Mouse (Mus musculus): ENCODE results near the gene Tor1a. TPM values are rescaled to one million over a fixed set of nuclear protein-coding genes. Genes with fewer than 3 reads are reported as not detected.

Gene Tor1a
- total and polyA plus RNA-seq, 2 experiments from 2014 or later: 62.4 to 83.2 TPM

DNA sequence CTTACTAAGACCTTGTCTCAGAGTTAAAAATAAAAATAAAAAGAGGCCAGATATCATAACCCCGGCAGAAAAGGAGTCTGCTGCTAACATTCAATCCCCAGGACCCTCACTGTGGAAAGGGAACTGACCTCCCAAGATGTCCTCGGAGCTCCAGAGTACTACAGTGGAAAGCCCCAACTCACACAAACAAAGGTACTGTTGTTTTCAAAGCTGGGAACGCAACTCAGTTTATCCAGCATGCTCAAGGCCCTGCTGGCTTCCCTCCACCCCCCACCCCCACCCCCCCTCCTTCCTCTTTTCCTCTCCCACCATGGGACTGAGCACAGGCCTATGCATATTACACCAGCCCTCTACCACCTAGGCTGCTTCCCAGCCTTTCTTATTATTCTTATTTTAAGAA, 52.9 kb downstream of the Tor1a start:
- ATAC-seq (peak; percentile 78; the same call in 1 of the 2 replicates), DNase-seq (ENCODE audit: low spot score) (no peak)
- Histone ChIP-seq H3K27ac (peak overlapping the region; percentile 41; the same call in 1 of the 2 replicates), H3K36me3 (ENCODE audit: insufficient read depth, low read length) (no peaks in the 10 kb centered on the region), H3K4me3 (ENCODE audit: low read length) (no peak overlapping the region), H3K27me3 (ENCODE audit: insufficient read depth, low read length) (no peaks in the 10 kb centered on the region), H3K9me3 (ENCODE audit: low read length) (no peaks in the 10 kb centered on the region), H3K4me1 (ENCODE audit: insufficient read depth, low read length) (no peaks in the 10 kb centered on the region), H3K4me2 (ENCODE audit: low read depth, low read length) (no peak overlapping the region), H3K9ac (replicated peaks; ENCODE audit: low read length) (no peak overlapping the region)
- TF ChIP-seq CTCF (IDR thresholded peaks at IDR 0.05; ENCODE audit: low read depth): no peak
- WGBS: 35% methylated on average over 3 of the region's 3 CpGs

DNA sequence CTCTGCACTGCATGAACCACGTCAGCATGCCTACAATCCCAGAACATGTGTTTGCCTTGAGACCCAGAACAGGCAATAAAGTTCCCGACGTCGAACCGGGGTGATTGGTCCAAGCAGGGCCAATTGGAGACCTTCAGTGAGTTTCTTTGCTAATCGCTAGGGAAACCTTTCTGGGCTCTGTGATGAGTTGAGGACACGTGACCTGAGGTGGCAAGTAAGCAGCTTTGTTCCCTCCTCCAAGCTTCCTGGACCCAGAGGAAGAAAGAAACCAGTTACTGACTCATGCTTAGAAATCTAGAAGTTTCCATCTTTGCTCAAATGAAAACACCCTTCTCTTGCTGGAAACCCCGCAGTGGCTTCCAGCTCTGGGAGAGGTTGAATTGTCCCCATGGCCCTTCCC, 54.7 kb downstream of the Tor1a start:
- no peaks in the 10 kb centered on the region for H3K36me3 ChIP-seq (ENCODE audit: insufficient read depth, low read length)
- H3K4me1 ChIP-seq (ENCODE audit: insufficient read depth, low read length): no peaks in the 10 kb centered on the region

GRCm38 (mm10) chr2:30912291-30912773, 55.4 kb downstream of the Tor1a start:
- ATAC-seq: no peak
- no peak overlapping the region for H3K9ac ChIP-seq (replicated peaks; ENCODE audit: low read length)
- no peak overlapping the region for H3K27ac ChIP-seq
- H3K36me3 ChIP-seq (ENCODE audit: insufficient read depth, low read length): no peaks in the 10 kb centered on the region
- no peaks in the 10 kb centered on the region for H3K9me3 ChIP-seq (ENCODE audit: low read length)
- TF ChIP-seq CTCF (IDR thresholded peaks at IDR 0.05; ENCODE audit: low read depth): no peak
- 36% methylated on average over 4 of the region's 4 CpGs for WGBS
- H3K4me3 ChIP-seq (ENCODE audit: low read length): no peak overlapping the region
- H3K4me1 ChIP-seq (ENCODE audit: insufficient read depth, low read length): no peaks in the 10 kb centered on the region
- no peak overlapping the region for H3K4me2 ChIP-seq (ENCODE audit: low read depth, low read length)
- no peaks in the 10 kb centered on the region for H3K27me3 ChIP-seq (ENCODE audit: insufficient read depth, low read length)
- DNase-seq (ENCODE audit: low spot score): no peak

More for the DNA sequence above, 54.7 kb downstream of the Tor1a start:
- no peak for ATAC-seq
- no peak for TF ChIP-seq CTCF (IDR thresholded peaks at IDR 0.05; ENCODE audit: low read depth)
- Histone ChIP-seq H3K9me3 (ENCODE audit: low read length) (no peaks in the 10 kb centered on the region), H3K4me2 (ENCODE audit: low read depth, low read length) (no peak overlapping the region), H3K27me3 (ENCODE audit: insufficient read depth, low read length) (no peaks in the 10 kb centered on the region), H3K9ac (replicated peaks; ENCODE audit: low read length) (no peak overlapping the region), H3K4me3 (ENCODE audit: low read length) (no peak overlapping the region), H3K27ac (no peak overlapping the region)
- DNase-seq (ENCODE audit: low spot score): no peak
- 88% methylated on average over 8 of the region's 8 CpGs for WGBS

Other genes with a start within 250 kb of the Tor1a start
- 0.75 and 2.4 TPM in 2 replicates for gene 1700001O22Rik, start 164.3 kb downstream of the Tor1a start, total RNA-seq (2014; rRNA removed)
- gene 1700001O22Rik, start 164.3 kb downstream of the Tor1a start, polyA plus RNA-seq (2015; fragmentation: Nextera tagmentation; extraction: Ambion mirVana): 1.8 and 2.6 TPM in 2 replicates
- 79.5 and 96.3 TPM in 2 replicates for gene Ntmt1, start 160.1 kb downstream of the Tor1a start, total RNA-seq (2014; rRNA removed)
- 95.9 and 99.6 TPM in 2 replicates for gene Ntmt1, start 160.1 kb downstream of the Tor1a start, polyA plus RNA-seq (2015; fragmentation: Nextera tagmentation; extraction: Ambion mirVana)
- 49.1 and 53.5 TPM in 2 replicates for gene Asb6, start 137.6 kb downstream of the Tor1a start, total RNA-seq (2014; rRNA removed)
- 36.6 and 37.4 TPM in 2 replicates for gene Asb6, start 137.6 kb downstream of the Tor1a start, polyA plus RNA-seq (2015; fragmentation: Nextera tagmentation; extraction: Ambion mirVana)
- gene Prrx2, start 133.0 kb downstream of the Tor1a start, total RNA-seq (2014; rRNA removed): 6.7 and 7.2 TPM in 2 replicates
- 5.0 and 5.6 TPM in 2 replicates for gene Prrx2, start 133.0 kb downstream of the Tor1a start, polyA plus RNA-seq (2015; fragmentation: Nextera tagmentation; extraction: Ambion mirVana)
- gene Ptges, start 38.1 kb downstream of the Tor1a start, total RNA-seq (2014; rRNA removed): 3.6 and 13.3 TPM in 2 replicates
- gene Ptges, start 38.1 kb downstream of the Tor1a start, polyA plus RNA-seq (2015; fragmentation: Nextera tagmentation; extraction: Ambion mirVana): 8.4 and 9.0 TPM in 2 replicates
- 22.9 and 25.4 TPM in 2 replicates for gene Tor1b, start 15.0 kb downstream of the Tor1a start, total RNA-seq (2014; rRNA removed)
- 18.7 and 20.4 TPM in 2 replicates for gene Tor1b, start 15.0 kb downstream of the Tor1a start, polyA plus RNA-seq (2015; fragmentation: Nextera tagmentation; extraction: Ambion mirVana)
- gene BC005624, start 14.3 kb upstream of the Tor1a start, total RNA-seq (2014; rRNA removed): 19.7 and 22.2 TPM in 2 replicates
- gene BC005624, start 14.3 kb upstream of the Tor1a start, polyA plus RNA-seq (2015; fragmentation: Nextera tagmentation; extraction: Ambion mirVana): 84.8 and 89.5 TPM in 2 replicates
- 43.0 and 49.9 TPM in 2 replicates for gene Usp20, start 14.3 kb upstream of the Tor1a start, total RNA-seq (2014; rRNA removed)
- gene Usp20, start 14.3 kb upstream of the Tor1a start, polyA plus RNA-seq (2015; fragmentation: Nextera tagmentation; extraction: Ambion mirVana): 30.4 and 32.0 TPM in 2 replicates
- gene Fnbp1, start 174.1 kb upstream of the Tor1a start, total RNA-seq (2014; rRNA removed): 20.1 and 24.1 TPM in 2 replicates
- 31.0 and 32.1 TPM in 2 replicates for gene Fnbp1, start 174.1 kb upstream of the Tor1a start, polyA plus RNA-seq (2015; fragmentation: Nextera tagmentation; extraction: Ambion mirVana)
- gene Gpr107, start 184.4 kb upstream of the Tor1a start, total RNA-seq (2014; rRNA removed): 49.3 and 52.9 TPM in 2 replicates
- 28.2 and 31.9 TPM in 2 replicates for gene Gpr107, start 184.4 kb upstream of the Tor1a start, polyA plus RNA-seq (2015; fragmentation: Nextera tagmentation; extraction: Ambion mirVana)